Mouse (Mus musculus) olfactory bulb, adult 2 months (tissue): ENCODE measurements around the gene Arid3a.

ENCODE experiments used
- CTCF ChIP-seq: fragments of 200-500 bp; IDR thresholded peaks from 2 replicates; pipeline ENCODE4 v1.5.1; 2012; ENCODE audit warnings: low read depth, mild to moderate bottlenecking, low read length, moderate library complexity; ENCODE audit not compliant: insufficient read depth
- POLR2A ChIP-seq: fragments of 200-500 bp; IDR thresholded peaks from 2 replicates; pipeline ENCODE4 v1.6.1; 2012; ENCODE audit warnings: mild to moderate bottlenecking, low read depth, low read length, moderate library complexity; ENCODE audit not compliant: insufficient read depth

DNA sequence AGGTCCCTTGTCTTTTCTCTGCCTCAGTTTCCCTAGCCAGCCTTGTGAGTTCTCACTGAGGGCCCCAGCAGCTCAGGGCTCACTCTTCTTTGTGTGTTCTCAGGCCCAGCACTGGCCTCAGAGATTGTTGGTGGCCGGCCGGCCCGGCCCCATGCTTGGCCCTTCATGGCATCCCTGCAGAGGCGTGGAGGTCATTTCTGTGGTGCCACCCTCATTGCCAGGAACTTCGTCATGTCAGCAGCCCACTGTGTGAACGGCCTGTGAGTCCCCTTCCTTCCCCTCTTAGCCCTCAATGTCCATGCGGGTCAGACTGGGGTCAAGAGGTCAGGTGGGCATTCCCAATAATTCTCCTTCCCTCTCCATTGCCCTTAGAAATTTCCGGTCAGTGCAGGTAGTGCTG is 40.2 kb upstream of the Arid3a start:
- no peak for TF ChIP-seq CTCF
- TF ChIP-seq POLR2A = no peak
